Mouse (Mus musculus) left cerebral cortex, adult 18-20 months (tissue): ENCODE results near the gene Dnajc19. TPM values are rescaled to one million over a fixed set of nuclear protein-coding genes. Genes with fewer than 3 reads are reported as not detected.

ENCODE experiments used
- DNase-seq, 2 experiments: peaks; one replicate each; pipeline ENCODE4 v3.0.0; 2021 to 2022; ENCODE audit warnings: low spot score in 2 of 2, mixed read lengths in 1 of 2
- total RNA-seq, 2 experiments: library from RNA; stranded (reverse); gene quantifications; 2 replicates each; pipeline ENCODE4 v1.2.3; 2021

Dnajc19 gene
- total RNA-seq, 2 experiments from 2014 or later: 51.2 to 60.2 TPM

DNA sequence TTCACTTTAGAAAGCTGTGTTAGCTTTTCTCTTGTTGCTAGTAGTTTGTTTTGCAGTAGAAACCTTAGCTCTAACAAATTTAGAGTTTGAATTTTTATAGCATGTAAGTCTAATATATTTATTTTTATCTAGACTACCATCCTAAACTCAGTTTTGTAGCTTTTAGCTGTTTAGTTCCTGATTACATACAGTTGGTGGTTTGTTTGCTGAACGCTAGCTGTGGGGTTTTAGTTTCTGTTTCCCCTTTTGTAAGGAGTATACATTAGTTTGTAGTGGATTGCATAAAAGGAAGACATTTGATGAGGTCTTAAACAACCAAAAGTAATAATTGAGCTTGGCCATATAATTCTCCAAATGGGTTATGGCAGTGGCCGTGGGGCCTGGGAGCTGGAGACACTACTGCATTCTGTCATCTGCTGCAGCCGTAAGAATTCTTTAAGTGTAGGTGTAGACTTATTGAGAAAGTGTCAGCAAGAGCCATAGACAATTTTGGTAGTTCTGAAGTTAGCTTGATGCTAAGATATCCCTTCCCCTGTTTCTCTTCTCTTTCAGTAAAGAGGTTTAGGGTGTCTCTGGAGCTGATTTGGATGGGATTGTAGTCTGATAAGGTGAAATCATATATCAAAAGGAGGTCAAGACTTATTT lies 47.3 kb downstream of the Dnajc19 start:
- DNase-seq: no peak

GRCm38 (mm10) chr3:34030601-34031000 lies 50.5 kb downstream of the Dnajc19 start:
- no peak for DNase-seq

GRCm38 (mm10) chr3:34028935-34029334 lies 52.2 kb downstream of the Dnajc19 start:
- no peak for DNase-seq

GRCm38 (mm10) chr3:34021259-34021828 lies 59.8 kb downstream of the Dnajc19 start:
- DNase-seq: no peak

DNA sequence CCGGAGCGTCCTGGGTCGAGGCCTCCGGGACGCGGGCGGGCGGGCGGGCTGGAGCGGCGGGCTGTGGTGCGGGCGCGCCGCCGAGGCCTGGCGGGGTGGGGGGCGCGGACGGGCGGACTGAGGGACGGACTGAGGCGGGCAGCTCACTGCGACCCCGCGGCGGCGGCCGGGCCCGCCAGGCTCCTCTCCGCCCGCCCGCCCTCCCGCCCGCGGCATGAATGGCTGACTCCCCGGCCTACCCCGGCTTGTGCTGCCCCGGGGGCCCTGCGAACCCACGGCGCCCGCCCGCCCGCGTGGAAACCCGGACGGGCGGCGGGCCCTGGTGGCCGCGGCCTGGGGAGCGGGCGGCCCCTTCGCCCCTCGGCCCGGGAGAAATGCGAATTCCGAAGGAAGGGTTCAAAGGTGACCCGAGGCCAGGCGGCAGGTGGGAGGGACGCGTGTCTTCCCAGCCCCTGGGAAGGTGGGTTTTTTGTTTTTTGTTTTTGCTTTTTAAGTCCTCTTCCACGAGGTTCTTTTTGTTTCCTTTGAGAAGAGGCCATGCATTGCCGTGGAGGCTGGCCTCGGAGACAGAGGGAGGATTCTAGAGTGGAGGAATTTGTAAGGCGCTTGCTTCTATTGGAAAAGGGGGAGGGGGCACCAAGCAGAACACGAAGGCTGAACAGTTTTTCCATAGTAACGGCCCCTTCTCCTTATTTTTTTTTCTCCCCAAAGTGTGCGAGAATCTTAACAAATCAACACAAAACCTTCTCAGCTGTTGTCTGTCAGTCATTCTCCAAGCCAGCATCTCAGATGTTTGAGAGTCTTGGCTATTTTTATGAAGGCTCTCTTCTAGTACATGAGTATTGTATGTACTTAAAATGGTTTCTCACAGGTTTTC lies 60.5 kb downstream of the Dnajc19 start:
- peak; percentile 2 to 6 for DNase-seq

GRCm38 (mm10) chr3:34019540-34020381 lies 61.4 kb downstream of the Dnajc19 start, which contains the start of gene Fxr1:
Gene Fxr1, plus strand, starts transcription at chr3:34019943.
- DNase-seq: peak; percentile 82 to 84

DNA sequence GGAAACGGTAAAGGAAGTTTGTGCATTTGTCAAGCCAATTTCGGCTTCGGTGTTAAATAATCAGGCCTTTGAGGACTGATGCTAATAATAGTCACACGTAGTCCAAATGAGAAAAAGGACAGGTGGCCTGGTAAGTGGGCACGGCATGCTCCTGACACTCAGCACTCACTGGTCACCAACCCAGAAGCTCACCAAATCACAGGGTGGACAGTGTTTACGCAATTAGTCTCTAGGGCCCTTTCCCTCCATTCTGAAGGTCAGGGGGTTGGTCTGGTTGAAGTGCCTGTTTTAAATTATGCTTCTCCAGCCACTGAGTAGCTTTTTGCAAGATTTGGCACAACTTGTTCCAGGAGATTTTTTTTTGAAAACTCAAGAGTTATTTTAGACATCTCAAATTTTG lies 72.9 kb downstream of the Dnajc19 start:
- DNase-seq: no peak

GRCm38 (mm10) chr3:34007611-34008010 lies 73.5 kb downstream of the Dnajc19 start:
- no peak for DNase-seq

GRCm38 (mm10) chr3:34006824-34007223 lies 74.3 kb downstream of the Dnajc19 start:
- no peak for DNase-seq

DNA sequence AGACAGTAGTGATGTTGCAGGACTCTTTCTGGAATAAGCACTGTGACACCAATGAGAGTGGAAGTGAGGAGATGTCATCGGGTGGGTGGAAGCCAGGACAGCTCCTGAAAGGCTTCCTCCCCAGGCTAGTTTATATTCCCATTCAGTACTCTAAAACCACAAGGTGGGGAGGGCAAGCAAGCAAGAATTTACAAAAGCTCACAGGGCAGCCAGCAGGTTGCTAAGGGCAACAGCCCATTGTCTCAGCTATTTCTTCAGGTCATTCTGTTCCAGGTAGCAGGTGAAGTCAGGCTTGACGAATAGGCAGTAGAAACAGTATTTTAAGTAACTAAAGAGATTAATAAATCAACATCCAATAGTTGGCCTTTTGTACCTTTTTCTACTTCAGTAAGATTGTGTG lies 74.8 kb downstream of the Dnajc19 start:
- no peak for DNase-seq

Other genes with a start within 250 kb of the Dnajc19 start
- 10 to 100 TPM; 22.1 to 22.6 TPM for gene Ccdc39, start 237.0 kb downstream of the Dnajc19 start, total RNA-seq
- 10 to 100 TPM; 77.5 to 79.6 TPM for gene Fxr1, start 61.4 kb downstream of the Dnajc19 start, total RNA-seq